Mouse (Mus musculus): ENCODE measurements at regions not wholly inside any gene's neighbourhood (a gene's known extent, or its start where the extent isn't known, plus 50 kb on each side); places are given as distances from the start of the nearest gene placed in this dataset.
"Not testable (repeated sequence)": the region's sequence is repeated elsewhere in the genome, so short reads cannot be mapped to it uniquely, and the experiment has no call there.

DNA sequence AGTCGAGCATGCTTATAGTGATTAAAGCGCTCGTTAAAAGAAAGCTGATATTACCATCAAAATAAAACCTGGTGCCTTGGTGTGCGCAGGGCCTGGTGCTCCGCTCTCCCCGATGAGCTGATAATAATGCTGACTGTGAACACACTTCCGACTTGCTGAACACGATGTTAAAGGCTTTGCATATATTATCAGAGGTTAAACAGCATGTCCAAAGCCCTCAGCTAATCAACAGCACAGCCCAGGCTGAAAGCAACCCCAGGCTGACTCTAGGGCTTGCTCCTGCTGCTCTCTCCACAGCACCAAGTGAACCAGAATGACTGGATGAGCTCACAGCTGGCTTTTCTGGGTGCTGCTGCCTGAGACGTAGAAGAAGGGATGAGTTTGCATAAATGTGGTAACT lies 238.2 kb upstream of the 1700012A03Rik start:
- no peak for DNase-seq (ENCODE audit: low spot score in 2 of 2)

- no peak for DNase-seq (ENCODE audit: low spot score in 2 of 2)
These were observed 239.2 kb upstream of the 1700012A03Rik start for GRCm38 (mm10) chr6:31810602-31811512.

DNA sequence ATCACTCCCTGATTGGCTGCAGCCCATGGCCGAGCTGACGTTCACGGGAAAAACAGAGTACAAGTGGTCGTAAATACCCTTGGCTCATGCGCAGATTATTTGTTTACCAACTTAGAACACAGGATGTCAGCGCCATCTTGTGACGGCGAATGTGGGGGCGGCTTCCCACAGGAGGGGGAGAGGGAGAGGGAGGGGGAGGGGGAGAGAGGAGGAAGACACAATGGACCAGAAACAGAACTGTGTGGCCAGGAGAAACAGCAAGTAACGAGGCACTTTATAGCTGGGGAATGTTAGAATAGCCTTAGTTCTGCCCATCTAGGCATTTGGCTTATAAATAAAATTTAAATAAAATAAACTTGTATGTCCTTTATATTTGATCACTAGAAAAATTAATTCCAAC lies 240.7 kb upstream of the Podxl start:
- DNase-seq (ENCODE audit: low spot score in 2 of 2): not testable (repeated sequence)

- DNase-seq (ENCODE audit: low spot score in 2 of 2): not testable (repeated sequence)
These were observed 239.4 kb upstream of the Podxl start for GRCm38 (mm10) chr6:31803222-31803621.

GRCm38 (mm10) chr6:31791547-31791946 lies 227.8 kb upstream of the Podxl start:
- peak in 1 of 2 experiments; percentile 15 for DNase-seq (ENCODE audit: low spot score in 2 of 2)

DNA sequence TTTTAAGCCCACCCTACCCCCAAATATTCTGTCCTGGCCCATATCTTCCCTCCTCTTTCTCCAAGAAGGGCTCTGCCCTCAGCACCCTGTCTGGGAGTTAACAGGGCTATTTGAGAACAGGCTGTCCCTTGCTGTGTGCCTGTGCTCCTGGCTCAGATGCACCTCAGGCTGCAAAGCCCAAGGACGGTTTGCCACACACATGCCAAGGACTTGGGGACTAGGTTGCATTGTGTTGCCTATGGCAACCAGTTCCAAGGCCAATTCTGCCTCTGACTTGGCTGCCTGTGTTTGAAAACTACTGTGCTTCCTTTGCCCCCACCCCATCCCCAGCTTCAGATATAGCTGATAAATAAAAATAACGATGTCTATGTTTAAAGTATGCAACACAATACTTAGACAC lies 227.1 kb upstream of the Podxl start:
- no peak for DNase-seq (ENCODE audit: low spot score in 2 of 2)

DNA sequence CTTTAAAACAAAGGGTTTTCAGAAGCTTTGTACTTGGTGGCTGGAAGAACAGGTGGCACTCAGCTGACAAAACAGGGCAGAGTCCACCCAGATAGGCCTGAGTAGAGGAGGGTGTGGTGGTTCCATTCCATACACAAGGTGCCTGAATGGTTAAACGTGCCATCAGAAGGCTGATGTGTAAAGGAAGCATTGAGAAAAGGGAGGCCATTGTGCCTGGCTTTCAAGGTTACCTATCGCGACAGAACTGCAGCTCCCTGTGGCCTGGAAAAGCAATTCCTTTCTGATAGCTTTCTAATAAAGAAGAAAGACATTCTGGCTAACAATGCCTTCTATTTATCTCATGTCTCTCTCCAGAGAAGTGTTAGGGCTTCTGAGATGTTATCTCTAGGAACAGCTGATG lies 213.1 kb upstream of the Podxl start:
- no peak for DNase-seq (ENCODE audit: low spot score in 2 of 2)

DNA sequence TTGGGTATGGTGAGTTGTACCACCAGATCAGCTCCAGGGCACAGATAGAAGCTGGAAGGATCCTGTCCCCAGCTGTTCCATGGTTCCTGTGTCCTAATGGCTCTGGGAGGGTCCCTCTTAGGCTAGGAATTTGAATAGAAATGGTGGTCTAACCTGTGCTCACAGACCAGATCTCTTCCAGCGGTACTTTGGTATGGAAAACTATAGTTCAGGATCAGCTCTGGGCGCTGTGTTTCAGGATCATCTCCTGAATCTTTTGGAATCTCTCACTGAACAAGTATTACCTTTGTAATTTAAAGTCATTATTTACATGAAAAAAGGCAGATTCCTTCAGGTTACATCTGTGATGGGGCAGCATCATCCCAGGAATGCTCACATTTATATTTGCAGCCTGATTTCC lies 208.1 kb upstream of the Podxl start:
- no peak for DNase-seq (ENCODE audit: low spot score in 2 of 2)

- no peak for DNase-seq (ENCODE audit: low spot score in 2 of 2)
These were observed 181.8 kb upstream of the Podxl start for GRCm38 (mm10) chr6:31745589-31745988.

DNA sequence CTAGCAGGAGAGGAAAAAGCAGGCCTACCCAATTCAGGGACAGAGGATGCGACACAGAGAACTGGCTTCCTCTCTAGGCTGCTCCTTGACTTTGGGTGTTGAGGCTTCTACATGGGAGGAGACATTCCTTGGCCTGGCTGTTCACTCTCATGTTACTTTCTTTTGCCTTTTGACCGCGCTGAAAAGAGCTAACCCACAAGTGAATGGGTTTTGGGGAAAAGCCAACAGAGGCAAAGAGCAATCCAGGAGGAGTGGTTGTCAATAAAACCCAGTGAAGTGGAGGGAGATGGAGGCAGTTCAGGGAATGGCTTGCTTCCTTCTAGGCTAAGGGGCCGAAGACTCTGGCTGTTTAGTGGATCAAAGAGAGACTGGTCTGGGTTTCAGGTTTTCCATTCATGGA lies 167.6 kb upstream of the Podxl start:
- no peak for DNase-seq (ENCODE audit: low spot score in 2 of 2)

DNA sequence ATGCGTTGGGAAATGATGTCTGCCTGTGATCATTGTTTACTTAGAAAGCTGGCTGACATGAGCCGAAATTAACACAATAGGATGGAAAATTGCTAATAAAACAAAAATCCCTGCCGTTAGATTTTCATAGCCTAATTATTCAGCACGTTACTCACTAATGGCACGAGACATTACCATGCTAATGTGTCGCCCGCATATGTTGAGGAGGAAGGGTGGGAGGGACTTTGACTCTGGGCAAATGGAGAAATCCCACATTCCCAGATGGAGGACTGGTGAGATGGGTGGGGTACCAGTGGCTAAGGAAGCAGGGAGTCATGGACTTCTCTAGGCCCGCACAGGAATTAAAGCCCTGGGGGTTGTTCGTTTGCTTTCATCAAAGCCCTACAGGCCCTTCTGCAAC lies 155.8 kb upstream of the Podxl start:
- no peak for DNase-seq (ENCODE audit: low spot score in 2 of 2)

DNA sequence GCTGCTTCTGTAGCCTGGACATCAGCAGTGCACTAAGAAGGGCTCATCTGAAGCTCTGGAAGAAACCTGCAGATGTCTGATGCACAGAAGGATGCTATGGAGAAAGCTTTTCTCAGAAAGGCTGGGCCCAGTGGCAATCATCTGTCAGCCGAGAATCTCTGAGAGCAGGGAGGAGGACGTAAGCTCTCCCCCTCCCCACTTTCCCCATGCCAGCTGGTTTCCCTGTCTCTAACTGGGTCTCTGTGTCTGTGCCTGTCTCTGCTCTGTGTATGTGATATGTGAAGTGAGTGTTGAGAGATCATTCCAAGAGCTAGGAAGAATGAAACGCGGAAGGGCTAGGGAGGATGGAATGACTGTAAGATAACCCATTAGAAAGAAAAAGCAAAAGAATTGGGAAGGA lies 155.1 kb upstream of the Podxl start:
- DNase-seq (ENCODE audit: low spot score in 2 of 2): no peak

GRCm38 (mm10) chr6:31717531-31717930 lies 153.8 kb upstream of the Podxl start:
- DNase-seq (ENCODE audit: low spot score in 2 of 2): no peak

GRCm38 (mm10) chr6:31707256-31707655 lies 143.5 kb upstream of the Podxl start:
- no peak for DNase-seq (ENCODE audit: low spot score in 2 of 2)

GRCm38 (mm10) chr6:31704191-31704590 lies 140.4 kb upstream of the Podxl start:
- no peak for DNase-seq (ENCODE audit: low spot score in 2 of 2)

- no peak for DNase-seq (ENCODE audit: low spot score in 2 of 2)
These were observed 139.2 kb upstream of the Podxl start for GRCm38 (mm10) chr6:31702931-31703330.

DNA sequence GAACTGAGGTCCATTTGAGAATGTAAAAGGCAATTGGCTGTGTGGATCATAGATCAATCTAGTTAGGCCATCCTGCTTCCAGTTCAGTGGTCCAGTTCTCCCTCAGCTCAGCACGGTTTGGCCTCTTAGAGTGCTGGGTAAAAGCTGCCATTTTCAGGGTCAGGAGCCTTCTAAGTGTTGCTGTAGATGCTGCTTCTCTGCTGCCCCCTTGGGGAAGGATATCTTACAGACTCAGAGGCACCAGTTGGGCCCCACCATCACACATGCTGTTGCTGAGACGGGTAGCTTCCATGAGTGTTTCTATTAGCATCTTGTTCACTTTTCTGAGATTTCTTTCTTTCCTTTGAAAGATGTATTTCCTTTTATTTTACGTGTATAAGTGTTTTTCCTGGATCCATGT lies 132.1 kb upstream of the Podxl start:
- DNase-seq (ENCODE audit: low spot score in 2 of 2): no peak

DNA sequence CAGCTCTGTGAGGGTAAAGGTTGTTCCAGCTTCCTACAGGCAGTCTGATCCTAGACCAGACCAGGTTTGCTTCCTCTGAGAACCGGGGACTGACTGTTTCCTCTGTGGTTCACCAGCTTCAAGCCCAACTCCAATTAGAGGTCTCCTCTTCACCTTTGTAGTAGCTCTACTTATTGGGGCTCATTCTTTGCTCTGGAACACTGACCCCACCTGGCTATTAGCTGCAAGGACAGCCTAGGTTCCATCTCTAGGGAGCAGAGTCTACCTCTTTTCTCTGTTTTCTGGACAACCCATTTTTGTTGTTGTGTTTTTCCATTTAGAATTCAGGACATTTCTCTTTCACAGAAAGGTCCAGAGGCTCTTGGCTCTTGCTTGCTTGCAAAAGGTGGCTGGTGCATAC lies 129.3 kb upstream of the Podxl start:
- DNase-seq (ENCODE audit: low spot score in 2 of 2): no peak

GRCm38 (mm10) chr6:31692024-31692423 lies 128.2 kb upstream of the Podxl start:
- DNase-seq (ENCODE audit: low spot score in 2 of 2): no peak

GRCm38 (mm10) chr6:31680101-31680500 lies 116.3 kb upstream of the Podxl start:
- no peak for DNase-seq (ENCODE audit: low spot score in 2 of 2)

DNA sequence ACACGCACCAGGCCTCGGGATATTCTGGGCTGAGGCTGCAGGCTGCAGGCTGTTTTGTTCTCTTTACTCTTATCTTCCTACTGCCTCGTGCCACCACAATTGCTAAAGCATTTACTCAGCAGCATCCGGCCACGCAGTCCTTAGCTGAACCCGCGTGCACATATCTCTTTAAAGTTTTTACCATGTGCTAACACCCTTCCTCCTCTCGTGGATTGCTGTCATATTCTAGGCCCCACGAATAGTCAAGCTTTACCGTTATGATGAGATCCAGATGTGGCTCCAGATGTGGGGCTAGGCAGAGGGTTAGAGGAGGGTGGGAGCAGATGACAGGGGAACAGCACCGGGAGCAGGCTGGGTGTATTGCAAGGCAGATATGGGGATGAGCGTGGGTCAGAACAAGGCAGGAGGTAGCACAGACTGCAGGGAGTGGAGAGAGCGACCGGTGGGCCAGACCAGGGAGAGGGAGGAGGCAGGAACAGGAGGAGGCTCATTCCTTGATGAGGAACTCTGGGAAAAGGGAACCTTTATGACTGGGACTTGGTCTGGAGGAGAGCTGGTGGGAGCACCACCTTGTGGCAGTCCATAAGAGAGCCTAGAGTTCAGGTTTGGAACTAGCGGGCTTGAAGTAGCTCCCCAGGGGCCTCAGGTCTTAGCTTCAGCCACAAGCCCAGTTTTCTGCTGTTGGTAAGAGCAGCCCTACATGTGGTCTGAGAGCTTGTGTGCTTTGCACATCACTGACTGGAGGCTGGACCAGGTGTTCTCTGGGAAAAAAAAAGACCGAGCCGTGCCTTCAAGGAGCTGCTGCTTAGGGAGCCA lies 102.1 kb upstream of the Podxl start:
- DNase-seq (ENCODE audit: low spot score in 2 of 2): peak in 1 of 2 experiments; percentile 36

- peak in 1 of 2 experiments; percentile 79 for DNase-seq (ENCODE audit: low spot score in 2 of 2)
These were observed 100.7 kb upstream of the Podxl start for GRCm38 (mm10) chr6:31664495-31664894.

GRCm38 (mm10) chr6:31660778-31661177 lies 97.0 kb upstream of the Podxl start:
- DNase-seq (ENCODE audit: low spot score in 2 of 2): peak in 1 of 2 experiments; percentile 76

Data from left cerebral cortex, adult 9 months (tissue).